Mouse (Mus musculus) heart, adult 2 months (tissue): ENCODE measurements around the gene Slc17a6.
"Not testable (repeated sequence)": the region's sequence is repeated elsewhere in the genome, so short reads cannot be mapped to it uniquely, and the experiment has no call there.

Source experiments
- CTCF ChIP-seq: fragments of 200-600 bp; IDR thresholded peaks from 2 replicates; pipeline ENCODE4 v1.8.1; 2022; ENCODE audit warnings: antibody characterized with exemption, mild to moderate bottlenecking, moderate library complexity
- EP300 ChIP-seq: fragments of 200-500 bp; IDR thresholded peaks from 2 replicates; pipeline ENCODE4 v1.6.1; 2011; ENCODE audit warnings: low read depth, low read length, control low read depth; ENCODE audit not compliant: insufficient read depth

DNA sequence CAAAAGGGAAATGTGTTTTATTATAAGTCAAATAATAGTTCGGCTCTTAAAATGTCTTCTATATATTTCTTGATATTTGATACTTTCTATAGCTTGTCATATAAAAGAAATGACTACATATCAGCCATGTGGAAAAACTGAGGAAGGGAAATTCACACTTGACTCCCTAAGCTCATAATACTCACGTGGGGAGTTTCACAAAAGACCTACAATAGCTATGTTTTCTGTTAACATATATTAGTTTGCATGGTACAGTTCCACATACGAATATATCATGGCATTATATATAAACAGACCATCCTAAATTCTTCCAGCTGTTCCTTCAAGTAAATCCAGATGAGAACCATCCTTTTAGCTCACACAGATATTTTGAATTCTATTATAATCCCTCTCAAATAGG, 88.5 kb downstream of the Slc17a6 start:
- not testable (repeated sequence) for TF ChIP-seq CTCF, EP300
